Mouse (Mus musculus) lung, embryonic 16.5 days (tissue): ENCODE measurements around the gene Slc25a31. TPM values are rescaled to one million over a fixed set of nuclear protein-coding genes. Genes with fewer than 3 reads are reported as not detected.

ENCODE experiments used
- ATAC-seq: fragments of 200-750 bp; cut with Nextera tagmentation; 2 replicates; pipeline ENCODE4 v1.8.0; 2017; ENCODE audit warnings: low read depth, mild to moderate bottlenecking, moderate library complexity
- H3K27ac ChIP-seq: fragments of 300-500 bp; sonication (generic); 2 replicates; pipeline ENCODE4 v1.5.1; 2014; ENCODE audit warnings: mild to moderate bottlenecking, control low read depth, low read length
- H3K27me3 ChIP-seq: fragments of 300-500 bp; sonication (generic); 2 replicates; pipeline ENCODE4 v1.6.1; 2014; ENCODE audit warnings: low read depth, low read length, mixed read lengths; ENCODE audit not compliant: control insufficient read depth, insufficient read depth
- H3K36me3 ChIP-seq: fragments of 300-500 bp; sonication (generic); 2 replicates; pipeline ENCODE4 v1.6.1; 2014; ENCODE audit warnings: low read length; ENCODE audit not compliant: control insufficient read depth, insufficient read depth
- H3K4me1 ChIP-seq: fragments of 300-500 bp; sonication (generic); replicated peaks from 2 replicates; pipeline ENCODE4 v1.6.1; 2014; ENCODE audit warnings: low read length, mixed read lengths; ENCODE audit not compliant: control insufficient read depth, insufficient read depth
- H3K4me2 ChIP-seq: fragments of 300-500 bp; sonication (generic); 2 replicates; pipeline ENCODE4 v1.6.1; 2014; ENCODE audit warnings: low read depth, low read length, control low read depth
- H3K4me3 ChIP-seq: fragments of 300-500 bp; sonication (generic); 2 replicates; pipeline ENCODE4 v1.5.1; 2014; ENCODE audit warnings: mild to moderate bottlenecking, low read length, control low read depth
- H3K9ac ChIP-seq: fragments of 300-500 bp; sonication (generic); 2 replicates; pipeline ENCODE4 v1.6.1; 2014; ENCODE audit warnings: low read length, control low read depth
- H3K9me3 ChIP-seq: fragments of 300-500 bp; sonication (generic); 2 replicates; pipeline ENCODE4 v1.6.1; 2016; ENCODE audit warnings: low read length; ENCODE audit not compliant: control insufficient read depth
- whole genome bisulfite sequencing: fragments of 180-500 bp; shearing (Covaris S2); extraction: QIAGEN DNeasy Blood & Tissue Kit; methylation state at CpG from one replicate; pipeline ENCODE4 v1.1.7; 2014; 5-methylcytosine and 5-hydroxymethylcytosine counted together
- polyA plus RNA-seq: library from polyadenylated mRNA; unstranded; fragments of >200 nt; fragmentation: Nextera tagmentation; extraction: Ambion mirVana; gene quantifications from 2 replicates; pipeline ENCODE4 v1.2.1, GENCODE M21; 2015

The Slc25a31 gene
- polyA plus RNA-seq, 1 experiment from 2014 or later, result 0.48 TPM

- no peaks in the 10 kb centered on the region for H3K27me3 ChIP-seq
- H3K27ac ChIP-seq, result no peak overlapping the region
- no peak overlapping the region for H3K4me3 ChIP-seq
- 59% methylated on average over 3 of the region's 3 CpGs for WGBS
- H3K9ac ChIP-seq, result no peak overlapping the region
- H3K4me2 ChIP-seq, result no peak overlapping the region
- no peaks in the 10 kb centered on the region for H3K36me3 ChIP-seq
- H3K9me3 ChIP-seq, result no peaks in the 10 kb centered on the region
- ATAC-seq, result no peak
- H3K4me1 ChIP-seq, result no peaks in the 10 kb centered on the region
Observed at GRCm38 (mm10) chr3:40698834-40699233, 9.8 kb upstream of the Slc25a31 start.

- Histone ChIP-seq H3K27me3 (no peaks in the 10 kb centered on the region), H3K4me2 (no peak overlapping the region), H3K36me3 (no peaks in the 10 kb centered on the region), H3K4me1 (0 out of 2 replicates have a peak, but pooled peaks cover 2% of the 10 kb centered on the region), H3K27ac (no peak overlapping the region), H3K9ac (no peak overlapping the region), H3K4me3 (no peak overlapping the region), H3K9me3 (no peaks in the 10 kb centered on the region)
- peak; percentile 62 for ATAC-seq
- 44% methylated on average over 5 of the region's 5 CpGs for WGBS
Observed at GRCm38 (mm10) chr3:40704816-40705430, 3.7 kb upstream of the Slc25a31 start.

GRCm38 (mm10) chr3:40716056-40716455 lies 7.4 kb downstream of the Slc25a31 start:
- 27% methylated on average over 1 of the region's 1 CpGs for WGBS

GRCm38 (mm10) chr3:40719022-40719421 lies 10.4 kb downstream of the Slc25a31 start:
- no peaks in the 10 kb centered on the region for H3K27me3 ChIP-seq
- no peaks in the 10 kb centered on the region for H3K9me3 ChIP-seq
- no peaks in the 10 kb centered on the region for H3K36me3 ChIP-seq
- H3K4me2 ChIP-seq, result no peak overlapping the region
- no peak for ATAC-seq
- no peak overlapping the region for H3K27ac ChIP-seq
- no peak overlapping the region for H3K9ac ChIP-seq
- WGBS, result 47% methylated on average over 3 of the region's 3 CpGs
- no peaks in the 10 kb centered on the region for H3K4me1 ChIP-seq
- H3K4me3 ChIP-seq, result no peak overlapping the region

More at GRCm38 (mm10) chr3:40716056-40716455, 7.4 kb downstream of the Slc25a31 start:
- Histone ChIP-seq H3K4me3 (no peak overlapping the region), H3K27me3 (no peaks in the 10 kb centered on the region), H3K4me2 (no peak overlapping the region), H3K4me1 (no peaks in the 10 kb centered on the region), H3K9me3 (no peaks in the 10 kb centered on the region), H3K27ac (no peak overlapping the region), H3K36me3 (no peaks in the 10 kb centered on the region), H3K9ac (no peak overlapping the region)
- ATAC-seq, result no peak

- ATAC-seq, result no peak
- no peaks in the 10 kb centered on the region for H3K27me3 ChIP-seq
- 63% methylated on average over 6 of the region's 6 CpGs for WGBS
- no peak overlapping the region for H3K4me3 ChIP-seq
- no peaks in the 10 kb centered on the region for H3K4me1 ChIP-seq
- H3K9ac ChIP-seq, result no peak overlapping the region
- H3K9me3 ChIP-seq, result no peaks in the 10 kb centered on the region
- no peaks in the 10 kb centered on the region for H3K36me3 ChIP-seq
- no peak overlapping the region for H3K4me2 ChIP-seq
- no peak overlapping the region for H3K27ac ChIP-seq
Observed at GRCm38 (mm10) chr3:40738381-40738912, 29.8 kb downstream of the Slc25a31 start.

- peak within 1 kb of the TSS; percentile 74 for H3K27ac ChIP-seq
- H3K36me3 ChIP-seq, result no peaks in the 10 kb centered on the region
- no peak for ATAC-seq
- WGBS, result 19% methylated on average over 16 of the region's 16 CpGs
- peak within 1 kb of the TSS; percentile 73 for H3K4me2 ChIP-seq
- peaks cover 2% of the 10 kb centered on the region; the same call in 1 of the 2 replicates for H3K27me3 ChIP-seq
- no peaks in the 10 kb centered on the region for H3K9me3 ChIP-seq
- H3K4me3 ChIP-seq, result peak within 1 kb of the TSS; percentile 78
- peak within 1 kb of the TSS; percentile 74 for H3K9ac ChIP-seq
- H3K4me1 ChIP-seq, result no peaks in the 10 kb centered on the region; the same call in 1 of the 2 replicates
Observed at GRCm38 (mm10) chr3:40744024-40744835, 35.6 kb downstream of the Slc25a31 start, which contains the start of gene Hspa4l. TSS of gene Hspa4l (plus strand) at chr3:40744495.

- H3K27ac ChIP-seq, result peak overlapping the region; percentile 74
- under 1% methylated on average over 68 of the region's 93 CpGs for WGBS
- H3K4me2 ChIP-seq, result peak overlapping the region; percentile 73
- ATAC-seq, result peak; percentile 96
- no peaks in the 10 kb centered on the region; the same call in 1 of the 2 replicates for H3K4me1 ChIP-seq
- H3K4me3 ChIP-seq, result peak overlapping the region; percentile 78
- H3K27me3 ChIP-seq, result peaks cover 2% of the 10 kb centered on the region; the same call in 1 of the 2 replicates
- H3K9ac ChIP-seq, result peak overlapping the region; percentile 74
- no peaks in the 10 kb centered on the region for H3K9me3 ChIP-seq
- no peaks in the 10 kb centered on the region for H3K36me3 ChIP-seq
Observed at GRCm38 (mm10) chr3:40744836-40745660, 36.4 kb downstream of the Slc25a31 start.

GRCm38 (mm10) chr3:40745661-40746547 lies 37.2 kb downstream of the Slc25a31 start:
- peak overlapping the region; percentile 74 for H3K27ac ChIP-seq
- peak overlapping the region; percentile 73 for H3K4me2 ChIP-seq
- peak; percentile 12; the same call in 1 of the 2 replicates for ATAC-seq
- H3K4me3 ChIP-seq, result peak overlapping the region; percentile 78
- 2% methylated on average over 36 of the region's 37 CpGs for WGBS
- peaks cover 2% of the 10 kb centered on the region; the same call in 1 of the 2 replicates for H3K27me3 ChIP-seq
- no peaks in the 10 kb centered on the region; the same call in 1 of the 2 replicates for H3K4me1 ChIP-seq
- H3K9ac ChIP-seq, result peak overlapping the region; percentile 74
- no peaks in the 10 kb centered on the region for H3K9me3 ChIP-seq
- H3K36me3 ChIP-seq, result no peaks in the 10 kb centered on the region
